Mouse (Mus musculus) thymus, adult 2 months (tissue): ENCODE measurements around the gene E330017A01Rik. TPM values are rescaled to one million over a fixed set of nuclear protein-coding genes. Genes with fewer than 3 reads are reported as not detected.
"Not testable (repeated sequence)": the region's sequence is repeated elsewhere in the genome, so short reads cannot be mapped to it uniquely, and the experiment has no call there.

Experiments
- DNase-seq: peaks from one replicate; pipeline ENCODE4 v3.0.0; 2021
- H3K27ac ChIP-seq: fragments of 200-500 bp; 2 replicates; pipeline ENCODE4 v1.5.1; 2012; ENCODE audit warnings: low read length, control low read depth; ENCODE audit not compliant: control insufficient read depth, insufficient read depth
- H3K27me3 ChIP-seq: fragments of 200-500 bp; 2 replicates; pipeline ENCODE4 v1.6.1; 2012; ENCODE audit warnings: mild to moderate bottlenecking, low read length, moderate library complexity, mixed read lengths; ENCODE audit not compliant: control insufficient read depth, insufficient read depth
- H3K36me3 ChIP-seq: fragments of 200-500 bp; 2 replicates; pipeline ENCODE4 v1.6.1; 2012; ENCODE audit warnings: mild to moderate bottlenecking, low read length, moderate library complexity; ENCODE audit not compliant: control insufficient read depth, insufficient read depth
- H3K4me1 ChIP-seq: fragments of 200-500 bp; replicated peaks from 2 replicates; pipeline ENCODE4 v1.6.1; 2012; ENCODE audit warnings: low read length; ENCODE audit not compliant: control insufficient read depth, insufficient read depth
- H3K4me3 ChIP-seq: fragments of 200-500 bp; 2 replicates; pipeline ENCODE4 v1.5.1; 2012; ENCODE audit warnings: mild to moderate bottlenecking, low read length, control low read depth, moderate library complexity; ENCODE audit not compliant: control insufficient read depth, insufficient read depth
- CTCF ChIP-seq: fragments of 200-500 bp; IDR thresholded peaks from 2 replicates; pipeline ENCODE4 v1.5.1; 2012; ENCODE audit warnings: mild to moderate bottlenecking, control low read depth, low read length, moderate library complexity, borderline replicate concordance; ENCODE audit not compliant: control insufficient read depth, poor library complexity, insufficient read depth; ENCODE audit errors: extremely low read depth
- POLR2A ChIP-seq: fragments of 200-500 bp; IDR thresholded peaks from 2 replicates; pipeline ENCODE4 v1.6.1; 2012; ENCODE audit warnings: mild to moderate bottlenecking, low read length, control low read depth, moderate library complexity; ENCODE audit not compliant: control insufficient read depth, poor library complexity, insufficient read depth; ENCODE audit errors: extremely low read depth
- WGBS: fragments of 180-500 bp; shearing (Covaris S2); methylation state at CpG from one replicate; pipeline ENCODE4 v1.1.7; 2018; 5-methylcytosine and 5-hydroxymethylcytosine counted together
- polyA plus RNA-seq: library from polyadenylated mRNA; depleted of rRNA; stranded (reverse); fragments of >200 nt; gene quantifications from 2 replicates; pipeline ENCODE4 v1.2.3, GENCODE M21; 2012

Gene E330017A01Rik
- polyA plus RNA-seq, 1 experiment: not detected

- H3K4me1 ChIP-seq: no peaks in the 10 kb centered on the region; the same call in 1 of the 2 replicates
- H3K36me3 ChIP-seq: peaks cover 21% of the 10 kb centered on the region; the same call in 1 of the 2 replicates
- H3K27ac ChIP-seq: no peak overlapping the region
- no peak overlapping the region for H3K4me3 ChIP-seq
- 83% methylated on average over 8 of the region's 8 CpGs for WGBS
- H3K27me3 ChIP-seq: no peaks in the 10 kb centered on the region
- DNase-seq: no peak
- TF ChIP-seq CTCF: no peak
- no peak for TF ChIP-seq POLR2A
These were observed 32.9 kb upstream of the E330017A01Rik start for GRCm38 (mm10) chr16:58671212-58671985.

- peaks cover 16% of the 10 kb centered on the region; the same call in 1 of the 2 replicates for H3K36me3 ChIP-seq
- H3K4me3 ChIP-seq: peak overlapping the region; percentile 71
- no peaks in the 10 kb centered on the region for H3K27me3 ChIP-seq
- DNase-seq: no peak
- no peak overlapping the region for H3K27ac ChIP-seq
- 1% methylated on average over 25 of the region's 25 CpGs for WGBS
- H3K4me1 ChIP-seq: no peaks in the 10 kb centered on the region; the same call in 1 of the 2 replicates
- TF ChIP-seq CTCF (no peak), POLR2A (no peak)
These were observed 32.1 kb upstream of the E330017A01Rik start for GRCm38 (mm10) chr16:58670643-58671042.

- TF ChIP-seq CTCF: peak; percentile 86
- TF ChIP-seq POLR2A: peak; percentile 58; the same call in 1 of the 2 replicates
- Histone ChIP-seq H3K36me3 (peaks cover 14% of the 10 kb centered on the region; the same call in 1 of the 2 replicates), H3K27ac (no peak within 1 kb of the TSS), H3K4me1 (no peaks in the 10 kb centered on the region; the same call in 1 of the 2 replicates), H3K27me3 (no peaks in the 10 kb centered on the region), H3K4me3 (peak within 1 kb of the TSS; percentile 71)
- DNase-seq: peak; percentile 75
- WGBS: 1% methylated on average over 51 of the region's 51 CpGs
These were observed 31.5 kb upstream of the E330017A01Rik start, which contains the start of gene Cpox for GRCm38 (mm10) chr16:58669917-58670630. Gene Cpox (plus strand): TSS chr16:58670292.

- 72% methylated on average over 5 of the region's 5 CpGs for WGBS
- no peak for TF ChIP-seq POLR2A
- TF ChIP-seq CTCF: no peak
- Histone ChIP-seq H3K4me3 (no peak overlapping the region), H3K4me1 (no peaks in the 10 kb centered on the region; the same call in 1 of the 2 replicates), H3K27ac (no peak overlapping the region), H3K36me3 (peaks cover 10% of the 10 kb centered on the region; the same call in 1 of the 2 replicates), H3K27me3 (no peaks in the 10 kb centered on the region)
- no peak for DNase-seq
These were observed 30.7 kb upstream of the E330017A01Rik start for GRCm38 (mm10) chr16:58669264-58669663.

- no peak overlapping the region for H3K4me3 ChIP-seq
- no peaks in the 10 kb centered on the region for H3K27me3 ChIP-seq
- peaks cover 3% of the 10 kb centered on the region; the same call in 1 of the 2 replicates for H3K36me3 ChIP-seq
- TF ChIP-seq POLR2A (no peak), CTCF (no peak)
- DNase-seq: no peak
- no peak overlapping the region for H3K27ac ChIP-seq
- WGBS: 88% methylated on average over 3 of the region's 3 CpGs
- H3K4me1 ChIP-seq: no peaks in the 10 kb centered on the region; the same call in 1 of the 2 replicates
These were observed 30.0 kb upstream of the E330017A01Rik start for GRCm38 (mm10) chr16:58668586-58668985.

- H3K4me3 ChIP-seq, H3K27me3 ChIP-seq: not testable (repeated sequence)
- 88% methylated on average over 3 of the region's 3 CpGs for WGBS
These were observed 28.1 kb upstream of the E330017A01Rik start for GRCm38 (mm10) chr16:58666681-58667080.

GRCm38 (mm10) chr16:58665137-58665536 lies 26.6 kb upstream of the E330017A01Rik start:
- H3K27ac ChIP-seq, H3K4me1 ChIP-seq, H3K36me3 ChIP-seq, H3K27me3 ChIP-seq, H3K4me3 ChIP-seq, DNase-seq: not testable (repeated sequence)

More at GRCm38 (mm10) chr16:58666681-58667080, 28.1 kb upstream of the E330017A01Rik start:
- H3K27ac ChIP-seq, H3K36me3 ChIP-seq, H3K4me1 ChIP-seq, DNase-seq: not testable (repeated sequence)
